Mouse (Mus musculus): ENCODE measurements around the gene Tlr5.

Gene Tlr5

GRCm38 (mm10) chr1:182988646-182989045 lies 34.1 kb downstream of the Tlr5 start:
- in situ Hi-C loops (cut with MseI, MboI): no loop called here

GRCm38 (mm10) chr1:182990092-182990762 lies 35.6 kb downstream of the Tlr5 start:
- in situ Hi-C loops (cut with MseI, MboI): no loop called here

- in situ Hi-C loops (cut with MseI, MboI): no loop called here
Measured at GRCm38 (mm10) chr1:182991002-182991778, 36.6 kb downstream of the Tlr5 start.

Data from mouse trophoblast stem cell (cell line).